Mouse (Mus musculus) midbrain, embryonic 16.5 days (tissue): ENCODE results near the gene 4930432K21Rik. TPM values are rescaled to one million over a fixed set of nuclear protein-coding genes. Genes with fewer than 3 reads are reported as not detected.

Source experiments
- ATAC-seq: fragments of 200-750 bp; cut with Nextera tagmentation; 2 replicates; pipeline ENCODE4 v1.8.0; 2017; ENCODE audit warnings: moderate TSS enrichment
- H3K27ac ChIP-seq: fragments of 300-500 bp; sonication (generic); 2 replicates; pipeline ENCODE4 v1.5.1; 2014; ENCODE audit warnings: mild to moderate bottlenecking, low read length, mixed read lengths
- H3K27me3 ChIP-seq: fragments of 300-500 bp; sonication (generic); 2 replicates; pipeline ENCODE4 v1.6.1; 2014; ENCODE audit warnings: low read depth, low read length, mixed read lengths; ENCODE audit not compliant: control insufficient read depth, insufficient read depth
- H3K36me3 ChIP-seq: fragments of 300-500 bp; sonication (generic); 2 replicates; pipeline ENCODE4 v1.6.1; 2014; ENCODE audit warnings: mild to moderate bottlenecking, low read length, moderate library complexity, mixed read lengths; ENCODE audit not compliant: control insufficient read depth, insufficient read depth
- H3K4me1 ChIP-seq: fragments of 300-500 bp; sonication (generic); 2 replicates; pipeline ENCODE4 v1.6.1; 2014; ENCODE audit warnings: mild to moderate bottlenecking, low read length, mixed read lengths; ENCODE audit not compliant: control insufficient read depth, insufficient read depth
- H3K4me2 ChIP-seq: fragments of 300-500 bp; sonication (generic); 2 replicates; pipeline ENCODE4 v1.6.1; 2014; ENCODE audit warnings: mild to moderate bottlenecking, low read length, mixed read lengths
- H3K4me3 ChIP-seq: fragments of 300-500 bp; sonication (generic); 2 replicates; pipeline ENCODE4 v1.5.1; 2014; ENCODE audit warnings: low read depth, mild to moderate bottlenecking, low read length, moderate library complexity, mixed read lengths
- H3K9ac ChIP-seq: fragments of 300-500 bp; sonication (generic); 2 replicates; pipeline ENCODE4 v1.6.1; 2014; ENCODE audit warnings: low read depth, low read length, mixed read lengths
- H3K9me3 ChIP-seq: fragments of 300-500 bp; sonication (generic); replicated peaks from 2 replicates; pipeline ENCODE4 v1.6.1; 2014; ENCODE audit warnings: mild to moderate bottlenecking, low read length, mixed read lengths; ENCODE audit not compliant: control insufficient read depth, poor library complexity, severe bottlenecking
- WGBS: fragments of 180-500 bp; shearing (Covaris S2); extraction: QIAGEN DNeasy Blood & Tissue Kit; methylation state at CpG from one replicate; pipeline ENCODE4 v1.1.7; 2014; 5-methylcytosine and 5-hydroxymethylcytosine counted together
- polyA plus RNA-seq: library from polyadenylated mRNA; unstranded; fragments of >200 nt; fragmentation: Nextera tagmentation; extraction: Ambion mirVana; gene quantifications from 2 replicates; pipeline ENCODE4 v1.2.1, GENCODE M21; 2015

The 4930432K21Rik gene
- polyA plus RNA-seq, 1 experiment from 2014 or later, result 2.5 TPM

- WGBS, result 86% methylated on average over 6 of the region's 6 CpGs
- no peak overlapping the region for H3K27ac ChIP-seq
- H3K9me3 ChIP-seq, result no peaks in the 10 kb centered on the region
- no peak for ATAC-seq
- peaks cover 5% of the 10 kb centered on the region for H3K4me1 ChIP-seq
- no peak overlapping the region for H3K4me3 ChIP-seq
- H3K9ac ChIP-seq, result no peak overlapping the region
- peaks cover 12% of the 10 kb centered on the region for H3K36me3 ChIP-seq
- H3K4me2 ChIP-seq, result no peak overlapping the region
- no peaks in the 10 kb centered on the region for H3K27me3 ChIP-seq
These were observed 26.0 kb downstream of the 4930432K21Rik start for GRCm38 (mm10) chr8:84173861-84174260.

- H3K27ac ChIP-seq, result no peak overlapping the region
- H3K9me3 ChIP-seq, result no peaks in the 10 kb centered on the region
- peaks cover 32% of the 10 kb centered on the region for H3K4me1 ChIP-seq
- no peak overlapping the region for H3K4me3 ChIP-seq
- H3K4me2 ChIP-seq, result no peak overlapping the region
- peaks cover 12% of the 10 kb centered on the region; the same call in 1 of the 2 replicates for H3K36me3 ChIP-seq
- ATAC-seq, result no peak
- WGBS, result 54% methylated on average over 3 of the region's 3 CpGs
- no peak overlapping the region for H3K9ac ChIP-seq
- no peaks in the 10 kb centered on the region for H3K27me3 ChIP-seq
These were observed 28.7 kb downstream of the 4930432K21Rik start for GRCm38 (mm10) chr8:84176560-84176959.

GRCm38 (mm10) chr8:84177405-84177804 lies 29.6 kb downstream of the 4930432K21Rik start:
- no peak overlapping the region for H3K9ac ChIP-seq
- no peaks in the 10 kb centered on the region for H3K9me3 ChIP-seq
- no peak overlapping the region for H3K4me2 ChIP-seq
- H3K4me3 ChIP-seq, result no peak overlapping the region
- peaks cover 37% of the 10 kb centered on the region for H3K4me1 ChIP-seq
- 93% methylated on average over 3 of the region's 3 CpGs for WGBS
- no peak overlapping the region for H3K27ac ChIP-seq
- H3K27me3 ChIP-seq, result no peaks in the 10 kb centered on the region
- H3K36me3 ChIP-seq, result peaks cover 12% of the 10 kb centered on the region; the same call in 1 of the 2 replicates
- ATAC-seq, result no peak

GRCm38 (mm10) chr8:84178592-84178991 lies 30.8 kb downstream of the 4930432K21Rik start:
- 76% methylated on average over 8 of the region's 8 CpGs for WGBS
- Histone ChIP-seq H3K36me3 (peaks cover 8% of the 10 kb centered on the region; the same call in 1 of the 2 replicates), H3K4me1 (peaks cover 42% of the 10 kb centered on the region), H3K4me3 (no peak overlapping the region), H3K27me3 (no peaks in the 10 kb centered on the region), H3K9ac (no peak overlapping the region), H3K4me2 (no peak overlapping the region), H3K9me3 (no peaks in the 10 kb centered on the region), H3K27ac (no peak overlapping the region)
- ATAC-seq, result no peak

GRCm38 (mm10) chr8:84179946-84180345 lies 32.1 kb downstream of the 4930432K21Rik start:
- H3K27ac ChIP-seq, result peak overlapping the region; percentile 76

GRCm38 (mm10) chr8:84180530-84181190 lies 32.8 kb downstream of the 4930432K21Rik start:
- 1% methylated on average over 16 of the region's 16 CpGs for WGBS
- H3K4me2 ChIP-seq, result peak overlapping the region; percentile 60
- H3K9me3 ChIP-seq, result no peaks in the 10 kb centered on the region
- H3K36me3 ChIP-seq, result no peaks in the 10 kb centered on the region
- ATAC-seq, result peak; percentile 32
- peaks cover 51% of the 10 kb centered on the region for H3K4me1 ChIP-seq
- peak overlapping the region; percentile 62 for H3K9ac ChIP-seq
- peak overlapping the region; percentile 24 for H3K4me3 ChIP-seq
- peak overlapping the region; percentile 76 for H3K27ac ChIP-seq
- no peaks in the 10 kb centered on the region for H3K27me3 ChIP-seq

More at GRCm38 (mm10) chr8:84179946-84180345, 32.1 kb downstream of the 4930432K21Rik start:
- Histone ChIP-seq H3K27me3 (no peaks in the 10 kb centered on the region), H3K9ac (peak overlapping the region; percentile 62; the same call in 1 of the 2 replicates), H3K4me1 (peaks cover 51% of the 10 kb centered on the region), H3K4me2 (peak overlapping the region; percentile 60), H3K4me3 (peak overlapping the region; percentile 24), H3K9me3 (no peaks in the 10 kb centered on the region), H3K36me3 (peaks cover 3% of the 10 kb centered on the region; the same call in 1 of the 2 replicates)
- no peak for ATAC-seq
- 8% methylated on average over 4 of the region's 4 CpGs for WGBS

- Histone ChIP-seq H3K4me1 (peaks cover 55% of the 10 kb centered on the region), H3K27ac (peak overlapping the region; percentile 97), H3K9ac (peak overlapping the region; percentile 99), H3K36me3 (no peaks in the 10 kb centered on the region), H3K4me3 (peak overlapping the region; percentile 77), H3K27me3 (0 out of 2 replicates have a peak, but pooled peaks cover 3% of the 10 kb centered on the region), H3K4me2 (peak overlapping the region; percentile 83), H3K9me3 (no peaks in the 10 kb centered on the region)
- 35% methylated on average over 4 of the region's 4 CpGs for WGBS
- peak; percentile 20; the same call in 1 of the 2 replicates for ATAC-seq
These were observed 35.0 kb downstream of the 4930432K21Rik start for GRCm38 (mm10) chr8:84182833-84183232.

GRCm38 (mm10) chr8:84183261-84184084 lies 35.6 kb downstream of the 4930432K21Rik start:
- Histone ChIP-seq H3K9me3 (no peaks in the 10 kb centered on the region), H3K4me3 (peak overlapping the region; percentile 77), H3K4me1 (peaks cover 54% of the 10 kb centered on the region), H3K9ac (peak overlapping the region; percentile 99), H3K36me3 (no peaks in the 10 kb centered on the region), H3K27ac (peak overlapping the region; percentile 97), H3K27me3 (0 out of 2 replicates have a peak, but pooled peaks cover 3% of the 10 kb centered on the region), H3K4me2 (peak overlapping the region; percentile 83)
- WGBS, result under 1% methylated on average over 75 of the region's 87 CpGs
- ATAC-seq, result peak; percentile 61
